Mouse (Mus musculus) 416B (cell line): ENCODE results near the gene Clip2.
"Not testable (repeated sequence)": the region's sequence is repeated elsewhere in the genome, so short reads cannot be mapped to it uniquely, and the experiment has no call there.

Experiments used
- DNase-seq: peaks from one replicate; pipeline ENCODE4 v3.0.0; 2011; ENCODE audit warnings: low read depth

Gene Clip2

GRCm38 (mm10) chr5:134458416-134458815 is 93.8 kb downstream of the Clip2 start:
- no peak for DNase-seq

GRCm38 (mm10) chr5:134457371-134457770 is 94.9 kb downstream of the Clip2 start:
- DNase-seq: no peak

GRCm38 (mm10) chr5:134456503-134456962 is 95.7 kb downstream of the Clip2 start, which contains the start of gene Gtf2ird1:
Gtf2ird1 (minus strand) TSS chr5:134456716.
- peak; percentile 73 for DNase-seq

GRCm38 (mm10) chr5:134455914-134456423 is 96.3 kb downstream of the Clip2 start:
- DNase-seq: peak; percentile 50

DNA sequence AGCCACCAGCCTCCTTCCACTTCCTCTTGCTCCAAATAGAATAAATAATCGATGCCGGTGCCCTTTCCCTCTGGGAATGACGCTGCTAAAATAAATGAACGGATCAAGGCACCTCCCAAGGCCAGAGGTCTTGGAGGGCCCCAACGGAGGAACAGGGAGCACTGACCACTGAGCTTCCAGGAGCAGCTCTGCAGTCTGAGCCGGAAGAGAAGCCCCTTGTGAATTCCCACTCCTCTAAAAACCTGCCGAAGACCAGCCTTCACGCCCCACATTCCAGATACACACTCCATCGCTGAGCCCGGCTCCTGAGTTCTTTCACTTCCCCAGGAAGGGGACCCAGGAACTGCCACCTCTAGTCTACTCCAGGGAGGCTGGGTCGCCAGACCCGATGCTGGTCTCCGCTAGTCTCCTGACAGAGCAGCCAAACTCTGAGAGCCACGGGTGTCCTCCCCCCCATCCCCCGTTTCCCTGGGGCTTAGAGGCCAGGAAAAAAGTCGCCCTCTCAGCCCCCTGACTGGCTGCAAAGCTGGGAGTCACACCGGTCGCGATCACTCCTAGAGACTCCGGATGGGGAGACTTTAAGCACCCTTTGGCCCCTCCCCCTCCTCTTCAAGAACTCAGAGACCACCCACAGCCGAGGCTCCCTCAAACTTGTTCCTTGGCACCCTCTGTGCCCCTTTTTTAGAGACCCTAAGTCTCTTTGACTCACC is 96.9 kb downstream of the Clip2 start:
- DNase-seq: peak; percentile 32

- no peak for DNase-seq
Observed at GRCm38 (mm10) chr5:134454421-134454820, 97.8 kb downstream of the Clip2 start.

GRCm38 (mm10) chr5:134453577-134453976 is 98.7 kb downstream of the Clip2 start:
- DNase-seq: no peak

DNA sequence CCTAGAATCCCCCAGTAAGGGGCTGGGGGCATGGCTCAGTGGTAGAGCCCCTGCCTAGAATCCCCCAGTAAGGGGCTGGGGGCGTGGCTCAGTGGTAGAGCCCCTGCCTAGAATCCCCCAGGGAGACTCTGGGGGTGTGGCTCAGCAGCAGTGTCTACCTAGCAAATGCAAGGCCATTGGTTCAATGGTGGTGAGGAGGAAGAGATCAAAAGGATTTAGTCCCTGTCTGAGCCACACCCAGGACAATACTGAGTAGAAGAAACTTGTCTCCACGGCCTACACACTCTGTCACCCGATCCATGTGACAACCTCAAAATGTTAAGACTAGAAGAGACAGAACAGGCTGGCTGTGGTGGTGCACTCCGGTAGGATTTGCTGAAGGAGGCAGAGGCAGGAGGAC is 105.5 kb downstream of the Clip2 start:
- DNase-seq: not testable (repeated sequence)

DNA sequence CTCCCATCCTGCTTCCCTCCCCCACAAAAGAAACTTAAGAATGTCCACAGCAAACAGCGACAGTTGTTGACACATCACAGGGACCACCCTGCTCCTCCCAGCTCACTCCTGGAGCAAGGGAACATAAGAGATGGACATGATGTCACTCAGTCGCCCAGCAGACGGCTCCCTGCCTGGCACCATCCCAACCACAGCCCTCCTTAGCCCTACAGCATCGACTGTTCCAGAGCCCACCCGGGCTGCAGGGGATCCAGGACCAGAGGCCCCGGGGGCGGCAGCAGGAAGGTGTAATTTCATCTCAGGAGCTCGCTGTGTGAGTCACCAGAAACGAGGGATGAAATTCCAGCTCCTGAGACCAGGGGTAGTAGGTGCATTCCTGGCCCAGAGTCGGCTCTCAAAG is 106.3 kb downstream of the Clip2 start:
- no peak for DNase-seq

DNA sequence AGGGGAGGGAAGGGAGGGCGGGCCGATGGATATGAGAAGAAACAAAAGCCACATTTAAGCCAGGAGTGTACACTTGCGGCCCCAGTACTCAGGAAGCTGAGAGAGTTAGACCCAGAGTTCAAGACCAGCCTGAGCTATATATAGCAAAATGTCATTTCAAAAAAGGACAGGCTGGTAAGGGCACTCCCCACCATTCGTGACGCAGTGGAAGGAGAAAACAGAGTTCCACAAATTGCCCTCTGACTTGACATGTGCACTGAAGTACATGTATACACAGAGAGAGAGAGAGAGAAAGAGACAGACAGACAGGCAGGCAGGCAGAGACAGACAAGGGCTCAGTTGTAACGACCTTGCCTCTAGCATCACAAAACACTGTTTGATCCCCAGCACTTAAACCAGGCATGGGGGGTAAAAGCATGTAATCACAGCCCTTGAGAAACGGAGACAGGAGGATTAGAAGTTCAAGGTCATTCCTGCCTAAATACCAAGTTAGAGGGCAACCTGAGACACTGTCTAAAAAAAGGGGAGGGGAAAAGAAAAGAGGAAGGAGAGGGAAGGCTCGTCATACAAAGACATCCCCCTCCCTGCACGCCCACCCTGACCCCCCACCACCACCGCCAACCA is 106.9 kb downstream of the Clip2 start:
- DNase-seq: no peak

GRCm38 (mm10) chr5:134444473-134444872 is 107.8 kb downstream of the Clip2 start:
- DNase-seq: no peak

DNA sequence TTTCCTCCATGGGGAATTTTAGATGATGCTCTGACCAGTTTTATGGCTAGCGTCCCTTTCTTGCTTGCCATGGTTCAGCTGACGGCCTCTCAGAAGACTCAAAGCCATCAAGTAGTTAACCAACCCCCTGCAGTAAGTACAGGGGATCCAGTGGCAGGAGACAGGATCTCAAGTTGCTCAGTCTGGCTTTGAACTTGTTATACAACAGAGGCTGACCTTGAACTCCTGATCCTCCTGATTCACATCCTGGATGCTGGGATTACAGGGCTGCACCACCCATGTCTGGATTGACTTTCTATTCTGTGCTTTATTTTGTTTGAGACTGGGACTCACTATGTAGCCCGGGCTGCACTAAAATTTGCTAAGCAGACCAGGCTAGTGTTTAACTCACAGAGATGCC is 110.2 kb downstream of the Clip2 start:
- no peak for DNase-seq

GRCm38 (mm10) chr5:134441105-134441504 is 111.1 kb downstream of the Clip2 start:
- DNase-seq: no peak

- DNase-seq: peak; percentile 19
Observed at GRCm38 (mm10) chr5:134440098-134440497, 112.1 kb downstream of the Clip2 start.

- no peak for DNase-seq
Observed at GRCm38 (mm10) chr5:134439481-134439880, 112.8 kb downstream of the Clip2 start.
